Mouse (Mus musculus): ENCODE measurements around the gene Col9a1. TPM values are rescaled to one million over a fixed set of nuclear protein-coding genes. Genes with fewer than 3 reads are reported as not detected.

The Col9a1 gene
- polyA plus RNA-seq, 1 experiment from 2014 or later = 1.0 TPM

GRCm38 (mm10) chr1:24229552-24229951 is 52.1 kb downstream of the Col9a1 start:
- Histone ChIP-seq H3K4me2 (ENCODE audit: low read length) (no peak overlapping the region), H3K27ac (ENCODE audit: low read length) (no peak overlapping the region), H3K27me3 (replicated peaks; ENCODE audit: control insufficient read depth, insufficient read depth, low read length) (no peaks in the 10 kb centered on the region), H3K9ac (replicated peaks; ENCODE audit: low read depth, low read length) (no peak overlapping the region), H3K36me3 (ENCODE audit: control insufficient read depth, insufficient read depth) (no peaks in the 10 kb centered on the region), H3K4me3 (replicated peaks; ENCODE audit: low read length) (no peak overlapping the region), H3K4me1 (replicated peaks; ENCODE audit: control insufficient read depth, insufficient read depth, low read length) (peaks cover 28% of the 10 kb centered on the region), H3K9me3 (ENCODE audit: control insufficient read depth, low read length) (no peaks in the 10 kb centered on the region)
- ATAC-seq = no peak
- 83% methylated on average over 1 of the region's 1 CpGs for WGBS

- 31% methylated on average over 8 of the region's 8 CpGs for WGBS
- H3K4me1 ChIP-seq (replicated peaks; ENCODE audit: control insufficient read depth, insufficient read depth, low read length) = peaks cover 28% of the 10 kb centered on the region
- peak; percentile 37 for ATAC-seq
Measured at GRCm38 (mm10) chr1:24230428-24230827, 53.0 kb downstream of the Col9a1 start.

GRCm38 (mm10) chr1:24231504-24232270 is 54.3 kb downstream of the Col9a1 start:
- no peaks in the 10 kb centered on the region for H3K27me3 ChIP-seq (replicated peaks; ENCODE audit: control insufficient read depth, insufficient read depth, low read length)
- 34% methylated on average over 3 of the region's 3 CpGs for WGBS
- H3K4me2 ChIP-seq (ENCODE audit: low read length) = no peak overlapping the region
- H3K4me3 ChIP-seq (replicated peaks; ENCODE audit: low read length) = no peak overlapping the region
- H3K9me3 ChIP-seq (ENCODE audit: control insufficient read depth, low read length) = no peaks in the 10 kb centered on the region
- H3K9ac ChIP-seq (replicated peaks; ENCODE audit: low read depth, low read length) = no peak overlapping the region
- no peak overlapping the region for H3K27ac ChIP-seq (ENCODE audit: low read length)
- peak; percentile 61 for ATAC-seq
- H3K36me3 ChIP-seq (ENCODE audit: control insufficient read depth, insufficient read depth) = no peaks in the 10 kb centered on the region
- H3K4me1 ChIP-seq (replicated peaks; ENCODE audit: control insufficient read depth, insufficient read depth, low read length) = peaks cover 22% of the 10 kb centered on the region

More at GRCm38 (mm10) chr1:24230428-24230827, 53.0 kb downstream of the Col9a1 start:
- Histone ChIP-seq H3K27me3 (replicated peaks; ENCODE audit: control insufficient read depth, insufficient read depth, low read length) (no peaks in the 10 kb centered on the region), H3K4me3 (replicated peaks; ENCODE audit: low read length) (no peak overlapping the region), H3K27ac (ENCODE audit: low read length) (no peak overlapping the region), H3K4me2 (ENCODE audit: low read length) (no peak overlapping the region), H3K9me3 (ENCODE audit: control insufficient read depth, low read length) (no peaks in the 10 kb centered on the region), H3K36me3 (ENCODE audit: control insufficient read depth, insufficient read depth) (no peaks in the 10 kb centered on the region), H3K9ac (replicated peaks; ENCODE audit: low read depth, low read length) (no peak overlapping the region)

GRCm38 (mm10) chr1:24236330-24236729 is 58.9 kb downstream of the Col9a1 start:
- no peak overlapping the region for H3K9ac ChIP-seq (replicated peaks; ENCODE audit: low read depth, low read length)
- H3K9me3 ChIP-seq (ENCODE audit: control insufficient read depth, low read length) = no peaks in the 10 kb centered on the region
- no peak overlapping the region for H3K27ac ChIP-seq (ENCODE audit: low read length)
- 94% methylated on average over 1 of the region's 1 CpGs for WGBS
- ATAC-seq = no peak
- H3K4me3 ChIP-seq (replicated peaks; ENCODE audit: low read length) = no peak overlapping the region
- H3K36me3 ChIP-seq (ENCODE audit: control insufficient read depth, insufficient read depth) = no peaks in the 10 kb centered on the region
- peaks cover 14% of the 10 kb centered on the region; the same call in 1 of the 2 replicates for H3K4me1 ChIP-seq (replicated peaks; ENCODE audit: control insufficient read depth, insufficient read depth, low read length)
- H3K27me3 ChIP-seq (replicated peaks; ENCODE audit: control insufficient read depth, insufficient read depth, low read length) = no peaks in the 10 kb centered on the region
- H3K4me2 ChIP-seq (ENCODE audit: low read length) = no peak overlapping the region

GRCm38 (mm10) chr1:24240039-24240691 is 62.8 kb downstream of the Col9a1 start:
- Histone ChIP-seq H3K4me3 (replicated peaks; ENCODE audit: low read length) (no peak overlapping the region), H3K9me3 (ENCODE audit: control insufficient read depth, low read length) (no peaks in the 10 kb centered on the region), H3K4me2 (ENCODE audit: low read length) (no peak overlapping the region), H3K27ac (ENCODE audit: low read length) (no peak overlapping the region), H3K4me1 (replicated peaks; ENCODE audit: control insufficient read depth, insufficient read depth, low read length) (peaks cover 6% of the 10 kb centered on the region; the same call in 1 of the 2 replicates), H3K36me3 (ENCODE audit: control insufficient read depth, insufficient read depth) (no peaks in the 10 kb centered on the region), H3K9ac (replicated peaks; ENCODE audit: low read depth, low read length) (no peak overlapping the region), H3K27me3 (replicated peaks; ENCODE audit: control insufficient read depth, insufficient read depth, low read length) (no peaks in the 10 kb centered on the region)
- 6% methylated on average over 8 of the region's 8 CpGs for WGBS
- ATAC-seq = no peak

- Histone ChIP-seq H3K4me3 (replicated peaks; ENCODE audit: low read length) (no peak overlapping the region), H3K27ac (ENCODE audit: low read length) (no peak overlapping the region), H3K4me1 (replicated peaks; ENCODE audit: control insufficient read depth, insufficient read depth, low read length) (peaks cover 14% of the 10 kb centered on the region), H3K27me3 (replicated peaks; ENCODE audit: control insufficient read depth, insufficient read depth, low read length) (no peaks in the 10 kb centered on the region), H3K9me3 (ENCODE audit: control insufficient read depth, low read length) (no peaks in the 10 kb centered on the region), H3K36me3 (ENCODE audit: control insufficient read depth, insufficient read depth) (no peaks in the 10 kb centered on the region), H3K9ac (replicated peaks; ENCODE audit: low read depth, low read length) (no peak overlapping the region), H3K4me2 (ENCODE audit: low read length) (no peak overlapping the region)
- WGBS = 72% methylated on average over 10 of the region's 10 CpGs
- no peak for ATAC-seq
Measured at GRCm38 (mm10) chr1:24244931-24245330, 67.5 kb downstream of the Col9a1 start.

GRCm38 (mm10) chr1:24245700-24246375 is 68.4 kb downstream of the Col9a1 start:
- Histone ChIP-seq H3K4me2 (ENCODE audit: low read length) (no peak overlapping the region), H3K36me3 (ENCODE audit: control insufficient read depth, insufficient read depth) (no peaks in the 10 kb centered on the region), H3K27me3 (replicated peaks; ENCODE audit: control insufficient read depth, insufficient read depth, low read length) (no peaks in the 10 kb centered on the region), H3K27ac (ENCODE audit: low read length) (no peak overlapping the region), H3K9ac (replicated peaks; ENCODE audit: low read depth, low read length) (no peak overlapping the region), H3K4me1 (replicated peaks; ENCODE audit: control insufficient read depth, insufficient read depth, low read length) (peaks cover 10% of the 10 kb centered on the region), H3K4me3 (replicated peaks; ENCODE audit: low read length) (no peak overlapping the region), H3K9me3 (ENCODE audit: control insufficient read depth, low read length) (no peaks in the 10 kb centered on the region)
- peak; percentile 46 for ATAC-seq
- WGBS = 15% methylated on average over 13 of the region's 13 CpGs

- Histone ChIP-seq H3K9me3 (ENCODE audit: control insufficient read depth, low read length) (no peaks in the 10 kb centered on the region), H3K9ac (replicated peaks; ENCODE audit: low read depth, low read length) (peak overlapping the region; percentile 43), H3K36me3 (ENCODE audit: control insufficient read depth, insufficient read depth) (no peaks in the 10 kb centered on the region), H3K4me1 (replicated peaks; ENCODE audit: control insufficient read depth, insufficient read depth, low read length) (peaks cover 10% of the 10 kb centered on the region), H3K4me3 (replicated peaks; ENCODE audit: low read length) (no peak overlapping the region), H3K27me3 (replicated peaks; ENCODE audit: control insufficient read depth, insufficient read depth, low read length) (no peaks in the 10 kb centered on the region), H3K27ac (ENCODE audit: low read length) (no peak overlapping the region), H3K4me2 (ENCODE audit: low read length) (no peak overlapping the region)
- ATAC-seq = peak; percentile 67
- 63% methylated on average over 10 of the region's 10 CpGs for WGBS
Measured at GRCm38 (mm10) chr1:24248294-24249104, 71.1 kb downstream of the Col9a1 start.

Measured in forebrain, embryonic 16.5 days (tissue).